Mouse (Mus musculus): ENCODE data around the gene Ddx23.
A peak's percentile ranks its signal among the peaks of the same experiment; 100 is the strongest.

Gene Ddx23

GRCm38 (mm10) chr15:98633822-98634470, 28.7 kb downstream of the Ddx23 start:
- DNase-seq (ENCODE audit: low read depth in 1 of 2, low spot score in 2 of 2) = no peak

- no peak for DNase-seq (ENCODE audit: low read depth in 1 of 2, low spot score in 2 of 2)
These were observed 29.8 kb downstream of the Ddx23 start for GRCm38 (mm10) chr15:98632921-98633320.

- no peak for DNase-seq (ENCODE audit: low read depth in 1 of 2, low spot score in 2 of 2)
These were observed 30.5 kb downstream of the Ddx23 start for GRCm38 (mm10) chr15:98632107-98632744.

GRCm38 (mm10) chr15:98631493-98631892, 31.2 kb downstream of the Ddx23 start:
- DNase-seq (ENCODE audit: low read depth in 1 of 2, low spot score in 2 of 2) = peak; percentile 41 to 64

GRCm38 (mm10) chr15:98630540-98630939, 32.2 kb downstream of the Ddx23 start, which contains the start of gene Cacnb3:
Gene Cacnb3 (plus strand): TSS chr15:98630840.
- DNase-seq (ENCODE audit: low read depth in 1 of 2, low spot score in 2 of 2) = no peak

GRCm38 (mm10) chr15:98629464-98629863, 33.2 kb downstream of the Ddx23 start:
- no peak for DNase-seq (ENCODE audit: low read depth in 1 of 2, low spot score in 2 of 2)

GRCm38 (mm10) chr15:98628589-98629254, 34.0 kb downstream of the Ddx23 start:
- DNase-seq (ENCODE audit: low read depth in 1 of 2, low spot score in 2 of 2) = no peak

GRCm38 (mm10) chr15:98626487-98627212, 36.0 kb downstream of the Ddx23 start:
- DNase-seq (ENCODE audit: low read depth in 1 of 2, low spot score in 2 of 2) = no peak

GRCm38 (mm10) chr15:98626078-98626477, 36.6 kb downstream of the Ddx23 start:
- DNase-seq (ENCODE audit: low read depth in 1 of 2, low spot score in 2 of 2) = no peak

GRCm38 (mm10) chr15:98623361-98623821, 39.3 kb downstream of the Ddx23 start:
- DNase-seq (ENCODE audit: low read depth in 1 of 2, low spot score in 2 of 2) = no peak

GRCm38 (mm10) chr15:98622721-98623120, 40.0 kb downstream of the Ddx23 start:
- no peak for DNase-seq (ENCODE audit: low read depth in 1 of 2, low spot score in 2 of 2)

- DNase-seq (ENCODE audit: low read depth in 1 of 2, low spot score in 2 of 2) = no peak
These were observed 40.5 kb downstream of the Ddx23 start for GRCm38 (mm10) chr15:98622199-98622598.

GRCm38 (mm10) chr15:98617176-98617537, 45.5 kb downstream of the Ddx23 start:
- DNase-seq (ENCODE audit: low read depth in 1 of 2, low spot score in 2 of 2) = no peak

GRCm38 (mm10) chr15:98616362-98617175, 46.1 kb downstream of the Ddx23 start:
- no peak for DNase-seq (ENCODE audit: low read depth in 1 of 2, low spot score in 2 of 2)

- DNase-seq (ENCODE audit: low read depth in 1 of 2, low spot score in 2 of 2) = no peak
These were observed 46.9 kb downstream of the Ddx23 start for GRCm38 (mm10) chr15:98615751-98616150.

- no peak for DNase-seq (ENCODE audit: low read depth in 1 of 2, low spot score in 2 of 2)
These were observed 47.7 kb downstream of the Ddx23 start for GRCm38 (mm10) chr15:98614971-98615370.

- no peak for DNase-seq (ENCODE audit: low read depth in 1 of 2, low spot score in 2 of 2)
These were observed 48.1 kb downstream of the Ddx23 start for GRCm38 (mm10) chr15:98614551-98614950.

GRCm38 (mm10) chr15:98612229-98612628, 50.5 kb downstream of the Ddx23 start:
- DNase-seq (ENCODE audit: low read depth in 1 of 2, low spot score in 2 of 2) = no peak

- DNase-seq (ENCODE audit: low read depth in 1 of 2, low spot score in 2 of 2) = no peak
These were observed 52.5 kb downstream of the Ddx23 start for GRCm38 (mm10) chr15:98610131-98610633.

- DNase-seq (ENCODE audit: low read depth in 1 of 2, low spot score in 2 of 2) = no peak
These were observed 53.2 kb downstream of the Ddx23 start, which contains the start of gene Adcy6 for GRCm38 (mm10) chr15:98609331-98610130. Gene Adcy6 (minus strand): TSS chr15:98610076.

All from monocyte, adult 2 months (primary cell).